In the genomic region with DNA sequence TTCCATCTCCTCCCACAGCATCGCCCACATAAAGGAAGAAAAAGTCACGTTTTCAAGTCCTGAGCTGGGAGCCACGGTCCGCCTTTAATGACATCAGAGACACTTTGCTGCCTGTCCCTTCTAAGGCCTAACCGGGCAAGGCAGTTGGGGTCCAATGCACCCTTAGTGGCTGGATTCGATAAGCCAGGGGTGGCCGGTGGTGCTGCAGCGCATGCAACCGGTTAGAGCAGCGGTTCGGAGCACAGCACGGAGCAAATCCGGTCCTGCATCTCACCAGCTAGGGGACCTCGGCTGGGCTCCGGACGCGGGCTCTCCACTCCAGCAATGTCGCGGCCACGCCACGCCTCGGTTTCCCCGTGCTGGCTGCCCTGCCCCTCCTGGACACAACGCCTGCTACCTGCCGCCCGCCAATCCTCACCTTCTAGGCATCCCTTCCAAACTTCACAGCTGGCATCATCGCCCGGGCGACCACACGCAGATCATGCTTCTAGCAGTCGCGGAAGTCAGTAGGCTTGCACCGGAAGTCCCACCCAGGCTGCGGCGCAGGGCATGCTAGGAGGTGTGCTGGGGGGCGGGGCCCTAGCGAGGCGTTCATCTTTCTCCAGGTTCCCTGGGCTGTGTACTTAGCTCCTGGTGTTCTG, we compare ENCODE assay signal across 8 mouse cellular contexts. TPM values are rescaled to one million over a fixed set of nuclear protein-coding genes. Genes with fewer than 3 reads are reported as not detected.
DNase-seq lines count a peak whose midpoint lies in the region; ATAC-seq lines count a peak whose summit lies in the region.

A gene (minus strand): TSS at position 523 of the 641 bp plus-strand sequence.

- peaks cover 18% of the 10 kb centered on the region for H3K4me1 ChIP-seq in hindbrain, embryonic 10.5 days (replicated peaks)

- under 1% methylated on average over 38 of the region's 38 CpGs for WGBS in hindbrain, embryonic 10.5 days

- no peaks in the 10 kb centered on the region for H3K9me3 ChIP-seq in hindbrain, embryonic 10.5 days

- H3K4me3 ChIP-seq in hindbrain, embryonic 10.5 days = peak within 1 kb of the TSS; percentile 95

- peak within 1 kb of the TSS; percentile 87 for H3K27ac ChIP-seq in hindbrain, embryonic 10.5 days

- ATAC-seq in frontal cortex, adult (ENCODE audit: low TSS enrichment) = peak; percentile 98

- peak; percentile 85 for DNase-seq in Muller cell, postnatal 12 days (ENCODE audit: inconsistent ontology term)
- peak; percentile 71 for DNase-seq in cerebellum, adult 8-10 months
- peak; percentile 86 for DNase-seq in hindbrain, embryonic 10.5 days (ENCODE audit: low spot score)
- peak; percentile 66 to 87 for DNase-seq in layer of hippocampus, postnatal 14 days (ENCODE audit: low spot score in 2 of 2)
- peak; percentile 82 for DNase-seq in lung, postnatal 14 days
- peak; percentile 87 for DNase-seq in retina, embryonic 14.5 days (ENCODE audit: low spot score)
- peak; percentile 91 for DNase-seq in thymus, postnatal 4 days

- no peaks in the 10 kb centered on the region for H3K27me3 ChIP-seq in hindbrain, embryonic 10.5 days (ENCODE audit: insufficient read depth, poor library complexity, severe bottlenecking)

- H3K36me3 ChIP-seq in hindbrain, embryonic 10.5 days = peaks cover 71% of the 10 kb centered on the region

RNA-seq across cellular contexts. Expression of the gene that starts here (rescaled TPM):
- polyA plus RNA-seq in hindbrain, embryonic 10.5 days (2016; fragmentation: Nextera tagmentation; extraction: Ambion mirVana) = 35.3 and 35.5 TPM in 2 replicates
- 10 to 100 TPM; 58.4 to 84.5 TPM for total RNA-seq in layer of hippocampus, postnatal 14 days (2021)

Comparison
In these comparisons a context has a peak if more than half of its experiments do, and no peak if none do; other contexts are left out.
1. Peak in every context shown above with its lines: DNase-seq, ATAC-seq, H3K4me3 ChIP-seq and H3K27ac ChIP-seq.